Mouse (Mus musculus) effector memory CD4-positive, alpha-beta T cell, adult 5 months (primary cell): ENCODE data around the gene Psma2. TPM values are rescaled to one million over a fixed set of nuclear protein-coding genes. Genes with fewer than 3 reads are reported as not detected.

Source experiments
- polyA plus RNA-seq: library from polyadenylated mRNA; unstranded; fragments of 100-300 nt; shearing (Covaris generic); gene quantifications from one replicate; pipeline ENCODE4 v1.2.1, GENCODE M21; 2017

Gene Psma2
- polyA plus RNA-seq = 169 TPM

DNA sequence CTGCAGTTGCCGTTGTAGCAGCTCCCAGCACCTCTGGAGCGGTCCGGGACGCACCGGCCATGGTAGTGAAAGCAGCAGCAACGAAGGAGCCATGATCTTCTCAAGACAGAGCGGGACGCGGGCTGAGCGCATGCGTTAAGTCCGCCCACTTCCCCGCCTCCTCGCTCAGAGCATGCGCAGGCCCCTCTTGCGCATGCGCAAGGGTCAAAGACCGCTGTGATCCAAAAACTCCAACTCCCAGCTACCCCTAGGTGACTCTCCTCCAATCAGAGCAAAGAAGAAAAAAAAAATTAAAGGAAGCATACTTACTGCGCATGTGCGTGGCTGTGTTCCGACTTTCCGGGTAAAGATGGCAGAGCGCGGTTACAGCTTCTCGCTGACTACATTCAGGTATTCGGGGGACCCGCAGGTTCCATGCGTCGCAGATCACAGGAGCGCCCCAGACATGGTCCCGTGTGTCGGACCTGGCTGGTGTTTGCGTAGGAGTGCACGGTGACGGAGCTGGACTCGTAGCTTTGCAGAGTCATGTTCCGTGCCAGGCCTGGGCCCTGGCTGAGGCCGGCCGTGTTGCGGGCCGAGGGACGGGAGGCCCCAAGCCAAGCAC, at the start of gene Psma2, which contains the start of gene Mrpl32:
Gene Psma2 (plus strand): TSS at position 315 of the 604 bp plus-strand sequence.
Gene Mrpl32 (minus strand): TSS at position 240 of the 604 bp plus-strand sequence.

GRCm38 (mm10) chr13:14629726-14630641, 16.9 kb downstream of the Psma2 start, which contains the start of gene AW209491:
Gene AW209491, plus strand, starts transcription at chr13:14630154.

Other genes starting within 250 kb of the Psma2 start
- 0.04 TPM for gene Hecw1, start 90.0 kb upstream of the Psma2 start, polyA plus RNA-seq
- 113 TPM for gene Mrpl32, start 75 bp upstream of the Psma2 start, polyA plus RNA-seq
- 3.8 TPM for gene AW209491, start 16.9 kb downstream of the Psma2 start, polyA plus RNA-seq